ENCODE assay signal across 16 mouse cellular contexts in the genomic region with DNA sequence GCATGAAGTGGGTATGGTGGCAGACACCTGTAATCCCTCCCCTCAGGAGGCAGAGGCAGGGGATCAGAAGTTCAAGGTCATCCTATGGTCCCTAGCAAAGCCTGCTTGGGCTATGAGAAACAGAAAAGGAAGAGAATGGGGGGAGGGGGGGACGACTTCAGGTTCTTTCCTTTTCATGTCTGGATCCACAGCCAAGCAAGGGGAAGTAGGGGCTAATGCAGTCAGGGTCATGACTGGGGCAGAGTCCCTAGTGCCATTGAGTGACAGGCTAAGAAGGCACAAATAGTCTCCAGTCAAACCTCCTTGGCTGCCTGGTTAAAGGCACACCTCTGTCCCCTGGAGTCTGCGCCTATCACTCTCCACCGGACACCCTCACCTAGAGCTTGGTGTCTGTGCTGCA. TPM values are rescaled to one million over a fixed set of nuclear protein-coding genes. Genes with fewer than 3 reads are reported as not detected.
DNase-seq lines count a peak whose midpoint lies in the region; ATAC-seq and TF ChIP-seq lines count a peak whose summit lies in the region.
"Had no signal": no experiment of that assay in that cellular context is flagged by ENCODE, and none has a peak within 500 bp of the region (broad histone marks: within the 10 kb centered on the region; RNA-seq: fewer than 3 reads in every experiment).

No protein-coding gene starts in this region.

- no peak for TF ChIP-seq POLR2A in thymus, adult 2 months (IDR thresholded peaks at IDR 0.05; ENCODE audit: control insufficient read depth, extremely low read depth, insufficient read depth, low read length, poor library complexity)
- TF ChIP-seq POLR2A in olfactory bulb, adult 2 months (IDR thresholded peaks at IDR 0.05; ENCODE audit: insufficient read depth, low read depth, low read length) = no peak

- no peaks in the 10 kb centered on the region for H3K36me3 ChIP-seq in hindbrain, embryonic 15.5 days
- H3K36me3 ChIP-seq in hindbrain, embryonic 14.5 days (replicated peaks; ENCODE audit: control insufficient read depth, insufficient read depth) = no peaks in the 10 kb centered on the region
- no peaks in the 10 kb centered on the region for H3K36me3 ChIP-seq in thymus, adult 2 months (ENCODE audit: control insufficient read depth, insufficient read depth, low read length)
- H3K36me3 ChIP-seq in midbrain, embryonic 12.5 days = no peaks in the 10 kb centered on the region
- H3K36me3 ChIP-seq: hindbrain, embryonic 12.5 days; limb, embryonic 10.5 days had no signal

- no peak overlapping the region for H3K9ac ChIP-seq in hindbrain, embryonic 15.5 days
- no peak overlapping the region for H3K9ac ChIP-seq in hindbrain, embryonic 14.5 days
- H3K9ac ChIP-seq in midbrain, embryonic 12.5 days (replicated peaks) = no peak overlapping the region
- H3K9ac ChIP-seq: hindbrain, embryonic 12.5 days; liver, postnatal 0 days had no signal

- H3K4me1 ChIP-seq in hindbrain, embryonic 15.5 days (replicated peaks) = peaks cover 58% of the 10 kb centered on the region
- peaks cover 34% of the 10 kb centered on the region for H3K4me1 ChIP-seq in hindbrain, embryonic 14.5 days (replicated peaks; ENCODE audit: control insufficient read depth, insufficient read depth, low read length)
- peaks cover 47% of the 10 kb centered on the region for H3K4me1 ChIP-seq in thymus, adult 2 months (replicated peaks; ENCODE audit: control insufficient read depth, insufficient read depth, low read length)
- H3K4me1 ChIP-seq in midbrain, embryonic 12.5 days = peaks cover 47% of the 10 kb centered on the region
- peaks cover 46% of the 10 kb centered on the region for H3K4me1 ChIP-seq in olfactory bulb, adult 2 months (ENCODE audit: control insufficient read depth, insufficient read depth, low read length)

- H3K27me3 ChIP-seq in hindbrain, embryonic 15.5 days = no peaks in the 10 kb centered on the region
- H3K27me3 ChIP-seq in hindbrain, embryonic 14.5 days (ENCODE audit: control insufficient read depth, insufficient read depth, low read length) = no peaks in the 10 kb centered on the region
- no peaks in the 10 kb centered on the region for H3K27me3 ChIP-seq in thymus, adult 2 months (ENCODE audit: control insufficient read depth, insufficient read depth, low read length)
- no peaks in the 10 kb centered on the region for H3K27me3 ChIP-seq in midbrain, embryonic 12.5 days

- no peak for DNase-seq in hindbrain, embryonic 14.5 days (ENCODE audit: low spot score)
- no peak for DNase-seq in thymus, adult 2 months
- no peak for DNase-seq in thymus, postnatal 25 days
- no peak for DNase-seq in kidney, adult 11 months
- DNase-seq in cerebellum, postnatal 4 days (ENCODE audit: low spot score in 2 of 2) = no peak
- DNase-seq: cerebellum, adult 9-10 months; embryo, embryonic 11 days; gastrocnemius, postnatal 25 days; liver, postnatal 0 days; lung, postnatal 10 days had no signal

- no peak overlapping the region for H3K27ac ChIP-seq in hindbrain, embryonic 15.5 days (replicated peaks)
- no peak overlapping the region for H3K27ac ChIP-seq in hindbrain, embryonic 14.5 days
- peak overlapping the region; percentile 56; the same call in 1 of the 2 replicates for H3K27ac ChIP-seq in thymus, adult 2 months (ENCODE audit: control insufficient read depth, insufficient read depth, low read length)
- H3K27ac ChIP-seq in midbrain, embryonic 12.5 days (replicated peaks) = no peak overlapping the region
- 0 out of 2 replicates have a peak overlapping the region, but pooled peaks have one; percentile 23 for H3K27ac ChIP-seq in olfactory bulb, adult 2 months (ENCODE audit: insufficient read depth, low read depth, low read length)
- H3K27ac ChIP-seq: hindbrain, embryonic 12.5 days; limb, embryonic 10.5 days had no signal

- no peaks in the 10 kb centered on the region for H3K9me3 ChIP-seq in hindbrain, embryonic 15.5 days
- no peaks in the 10 kb centered on the region for H3K9me3 ChIP-seq in hindbrain, embryonic 14.5 days (ENCODE audit: control insufficient read depth, low read length)
- H3K9me3 ChIP-seq in midbrain, embryonic 12.5 days = no peaks in the 10 kb centered on the region
- H3K9me3 ChIP-seq: hindbrain, embryonic 12.5 days; limb, embryonic 10.5 days had no signal

- H3K4me2 ChIP-seq in hindbrain, embryonic 15.5 days = peak overlapping the region; percentile 56
- no peak overlapping the region; the same call in 1 of the 2 replicates for H3K4me2 ChIP-seq in hindbrain, embryonic 14.5 days (replicated peaks)
- H3K4me2 ChIP-seq in midbrain, embryonic 12.5 days (replicated peaks) = 0 out of 2 replicates have a peak overlapping the region, but pooled peaks have one; percentile 2
- H3K4me2 ChIP-seq: hindbrain, embryonic 12.5 days had no signal

- TF ChIP-seq CTCF in thymus, adult 2 months (IDR thresholded peaks at IDR 0.05; ENCODE audit: borderline replicate concordance, control insufficient read depth, extremely low read depth, insufficient read depth, low read length, poor library complexity) = no peak
- TF ChIP-seq CTCF in olfactory bulb, adult 2 months (IDR thresholded peaks at IDR 0.05; ENCODE audit: insufficient read depth, low read depth, low read length) = no peak

- no peak for ATAC-seq in hindbrain, embryonic 15.5 days (ENCODE audit: low FRiP score, low read depth)
- no peak for ATAC-seq in hindbrain, embryonic 14.5 days (ENCODE audit: low FRiP score)
- no peak for ATAC-seq in midbrain, embryonic 12.5 days (ENCODE audit: low FRiP score, low read depth)
- ATAC-seq: intestine, postnatal 0 days; liver, postnatal 0 days had no signal

- no peak overlapping the region for H3K4me3 ChIP-seq in hindbrain, embryonic 15.5 days
- no peak overlapping the region for H3K4me3 ChIP-seq in hindbrain, embryonic 14.5 days (replicated peaks; ENCODE audit: low read length)
- H3K4me3 ChIP-seq in thymus, adult 2 months (ENCODE audit: control insufficient read depth, insufficient read depth, low read length) = no peak overlapping the region
- no peak overlapping the region for H3K4me3 ChIP-seq in midbrain, embryonic 12.5 days
- no peak overlapping the region for H3K4me3 ChIP-seq in olfactory bulb, adult 2 months (ENCODE audit: insufficient read depth, low read depth, low read length)
- H3K4me3 ChIP-seq: hindbrain, embryonic 12.5 days; limb, embryonic 10.5 days had no signal

- 71% methylated on average over 3 of the region's 3 CpGs for WGBS in hindbrain, embryonic 15.5 days
- 82% methylated on average over 3 of the region's 3 CpGs for WGBS in hindbrain, embryonic 14.5 days
- 44% methylated on average over 3 of the region's 3 CpGs for WGBS in thymus, adult 2 months
- 71% methylated on average over 3 of the region's 3 CpGs for WGBS in midbrain, embryonic 12.5 days
- WGBS in olfactory bulb, adult 2 months = 62% methylated on average over 3 of the region's 3 CpGs

RNA-seq across cellular contexts. Expression of a gene that starts 3.1 kb away (rescaled TPM):
- polyA plus RNA-seq in hindbrain, embryonic 15.5 days (2015; fragmentation: Nextera tagmentation; extraction: Ambion mirVana) = 11.0 and 13.9 TPM in 2 replicates
- polyA plus RNA-seq in hindbrain, embryonic 14.5 days (2014; fragmentation: Nextera tagmentation; extraction: Ambion mirVana) = 14.2 and 19.0 TPM in 2 replicates
- 4.4 and 4.7 TPM in 2 replicates for polyA plus RNA-seq in thymus, adult 2 months (2012; rRNA removed)
- 3.5 and 3.7 TPM in 2 replicates for polyA plus RNA-seq in midbrain, embryonic 12.5 days (2016; fragmentation: Nextera tagmentation; extraction: Ambion mirVana)
- not detected in 2 replicates for polyA plus RNA-seq in olfactory bulb, adult 2 months (2012; ENCODE audit: insufficient read depth, insufficient read length, low replicate concordance, missing spikeins)

RNA-seq across cellular contexts. Expression of a gene that starts 22.4 kb away (rescaled TPM):
- polyA plus RNA-seq in hindbrain, embryonic 15.5 days (2015; fragmentation: Nextera tagmentation; extraction: Ambion mirVana) = 0.09 and 0.10 TPM in 2 replicates
- polyA plus RNA-seq in hindbrain, embryonic 14.5 days (2014; fragmentation: Nextera tagmentation; extraction: Ambion mirVana) = 0.04 TPM in 1 of 2 replicates, not detected in the other
- polyA plus RNA-seq in thymus, adult 2 months (2012; rRNA removed) = 4.8 and 5.5 TPM in 2 replicates
- polyA plus RNA-seq in midbrain, embryonic 12.5 days (2016; fragmentation: Nextera tagmentation; extraction: Ambion mirVana) = 0.31 and 0.62 TPM in 2 replicates
- polyA plus RNA-seq in olfactory bulb, adult 2 months (2012; ENCODE audit: insufficient read depth, insufficient read length, low replicate concordance, missing spikeins) = not detected in 2 replicates
- polyA plus RNA-seq: liver, postnatal 0 days had no signal

Comparison
In these comparisons a context has a peak if more than half of its experiments do, and no peak if none do; other contexts are left out.
1. H3K27ac ChIP-seq: peak in thymus, adult 2 months (single experiment) and olfactory bulb, adult 2 months (single experiment); none in hindbrain, embryonic 15.5 days (single experiment), hindbrain, embryonic 14.5 days (single experiment) and midbrain, embryonic 12.5 days (single experiment).